Mouse (Mus musculus) spleen, adult 2 months (tissue): ENCODE data around the gene Hk3. TPM values are rescaled to one million over a fixed set of nuclear protein-coding genes. Genes with fewer than 3 reads are reported as not detected.

ENCODE experiments used
- DNase-seq, 2 experiments: peaks; one replicate each; pipeline versions ENCODE4 v3.0.0 to v3.0.0-alpha.2; 2012 to 2021; ENCODE audit warnings: low spot score in 2 of 2, low read depth in 1 of 2
- H3K27ac ChIP-seq: fragments of 200-500 bp; 2 replicates; pipeline ENCODE4 v1.5.1; 2012; ENCODE audit warnings: low read length, inconsistent platforms; ENCODE audit not compliant: insufficient read depth
- H3K27me3 ChIP-seq: fragments of 200-500 bp; 2 replicates; pipeline ENCODE4 v1.6.1; 2012; ENCODE audit warnings: mild to moderate bottlenecking, moderate library complexity, low read length, inconsistent platforms; ENCODE audit not compliant: control insufficient read depth, insufficient read depth
- H3K36me3 ChIP-seq: fragments of 200-500 bp; 2 replicates; pipeline ENCODE4 v1.6.1; 2012; ENCODE audit warnings: mild to moderate bottlenecking, low read length, inconsistent platforms; ENCODE audit not compliant: control insufficient read depth, insufficient read depth
- H3K4me1 ChIP-seq: fragments of 200-500 bp; 2 replicates; pipeline ENCODE4 v1.6.1; 2011; ENCODE audit warnings: inconsistent platforms; ENCODE audit not compliant: control insufficient read depth, insufficient read depth, insufficient read length
- H3K4me3 ChIP-seq: fragments of 200-500 bp; 2 replicates; pipeline ENCODE4 v1.5.1; 2011; ENCODE audit warnings: mild to moderate bottlenecking, inconsistent platforms; ENCODE audit not compliant: insufficient read depth, insufficient read length; ENCODE audit errors: extremely low read depth
- CTCF ChIP-seq: fragments of 200-500 bp; IDR thresholded peaks from 2 replicates; pipeline ENCODE4 v1.5.1; 2011; ENCODE audit warnings: mild to moderate bottlenecking, inconsistent platforms; ENCODE audit not compliant: insufficient read depth, insufficient read length, insufficient replicate concordance; ENCODE audit errors: extremely low read depth
- POLR2A ChIP-seq: fragments of 200-500 bp; IDR thresholded peaks from 2 replicates; pipeline ENCODE4 v1.6.1; 2011; ENCODE audit warnings: low read depth, low read length, inconsistent platforms
- WGBS: fragments of 180-500 bp; shearing (Covaris S2); methylation state at CpG from one replicate; pipeline ENCODE4 v1.1.7; 2018; 5-methylcytosine and 5-hydroxymethylcytosine counted together
- polyA plus RNA-seq: library from polyadenylated mRNA; depleted of rRNA; stranded (reverse); fragments of >200 nt; gene quantifications from 2 replicates; pipeline ENCODE4 v1.2.3, GENCODE M21; 2012; rRNA removed

The Hk3 gene
- polyA plus RNA-seq, 1 experiment = 14.1 TPM

DNA sequence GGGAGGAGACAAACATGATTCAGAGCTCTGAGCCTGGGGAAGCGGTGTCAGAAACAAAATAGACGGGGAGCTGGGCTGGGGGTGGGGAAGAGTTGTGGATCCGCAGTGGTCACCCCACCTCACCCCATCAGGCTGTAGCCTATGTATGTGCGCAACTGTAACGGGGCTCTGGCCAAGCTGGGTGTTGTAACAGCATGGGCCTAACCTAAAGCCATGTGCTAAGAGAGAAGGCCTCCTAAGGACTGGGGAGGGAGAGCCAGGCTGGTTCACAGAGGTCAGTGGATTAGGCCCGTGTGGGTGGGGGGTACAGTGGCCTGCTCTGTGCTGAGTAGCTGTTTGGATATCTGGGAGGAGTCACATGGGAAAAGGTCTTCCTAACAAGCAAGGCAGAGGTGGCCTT is 61.3 kb downstream of the Hk3 start:
- no peak for DNase-seq
- peaks cover 8% of the 10 kb centered on the region; the same call in 1 of the 2 replicates for H3K27me3 ChIP-seq
- H3K27ac ChIP-seq = no peak overlapping the region
- no peak overlapping the region for H3K4me3 ChIP-seq
- peaks cover 3% of the 10 kb centered on the region; the same call in 1 of the 2 replicates for H3K4me1 ChIP-seq
- whole genome bisulfite sequencing = 76% methylated on average over 6 of the region's 6 CpGs
- TF ChIP-seq POLR2A = no peak
- no peak for TF ChIP-seq CTCF
- no peaks in the 10 kb centered on the region for H3K36me3 ChIP-seq

- no peaks in the 10 kb centered on the region for H3K36me3 ChIP-seq
- TF ChIP-seq POLR2A = no peak
- TF ChIP-seq CTCF = no peak
- DNase-seq = no peak
- H3K4me3 ChIP-seq = no peak overlapping the region
- H3K27me3 ChIP-seq = peaks cover 8% of the 10 kb centered on the region; the same call in 1 of the 2 replicates
- peaks cover 3% of the 10 kb centered on the region; the same call in 1 of the 2 replicates for H3K4me1 ChIP-seq
- 66% methylated on average over 15 of the region's 15 CpGs for WGBS
- no peak overlapping the region for H3K27ac ChIP-seq
Observed at GRCm38 (mm10) chr13:54959059-54959701, 62.0 kb downstream of the Hk3 start.

- no peak for DNase-seq
- 76% methylated on average over 7 of the region's 7 CpGs for WGBS
- Histone ChIP-seq H3K27me3 (peaks cover 9% of the 10 kb centered on the region; the same call in 1 of the 2 replicates), H3K27ac (no peak overlapping the region), H3K4me1 (no peaks in the 10 kb centered on the region; the same call in 1 of the 2 replicates), H3K4me3 (no peak overlapping the region), H3K36me3 (no peaks in the 10 kb centered on the region)
- TF ChIP-seq CTCF = no peak
- TF ChIP-seq POLR2A = no peak
Observed at GRCm38 (mm10) chr13:54957281-54957680, 63.9 kb downstream of the Hk3 start.

Other genes starting within 250 kb of the Hk3 start
- gene Eif4e1b, start 237.4 kb downstream of the Hk3 start, polyA plus RNA-seq = not detected in 2 replicates
- gene Tspan17, start 232.0 kb downstream of the Hk3 start, polyA plus RNA-seq = 5.2 and 6.2 TPM in 2 replicates
- gene Unc5a, start 72.0 kb downstream of the Hk3 start, polyA plus RNA-seq = 3.9 and 4.1 TPM in 2 replicates
- gene Uimc1, start 78.9 kb upstream of the Hk3 start, polyA plus RNA-seq = 4.9 and 5.1 TPM in 2 replicates
- gene Zfp346, start 83.9 kb upstream of the Hk3 start, polyA plus RNA-seq = 13.9 and 14.5 TPM in 2 replicates
- gene Gm17617, start 112.2 kb upstream of the Hk3 start, polyA plus RNA-seq = not detected in 2 replicates
- 8.4 and 12.0 TPM in 2 replicates for gene Fgfr4, start 131.3 kb upstream of the Hk3 start, polyA plus RNA-seq
- gene Nsd1, start 188.4 kb upstream of the Hk3 start, polyA plus RNA-seq = 16.1 and 17.8 TPM in 2 replicates